Mouse (Mus musculus): ENCODE measurements around the gene Tex19.1. TPM values are rescaled to one million over a fixed set of nuclear protein-coding genes. Genes with fewer than 3 reads are reported as not detected.
"Not testable (repeated sequence)": the region's sequence is repeated elsewhere in the genome, so short reads cannot be mapped to it uniquely, and the experiment has no call there.

Tex19.1 gene
- total RNA-seq (2021): not detected

DNA sequence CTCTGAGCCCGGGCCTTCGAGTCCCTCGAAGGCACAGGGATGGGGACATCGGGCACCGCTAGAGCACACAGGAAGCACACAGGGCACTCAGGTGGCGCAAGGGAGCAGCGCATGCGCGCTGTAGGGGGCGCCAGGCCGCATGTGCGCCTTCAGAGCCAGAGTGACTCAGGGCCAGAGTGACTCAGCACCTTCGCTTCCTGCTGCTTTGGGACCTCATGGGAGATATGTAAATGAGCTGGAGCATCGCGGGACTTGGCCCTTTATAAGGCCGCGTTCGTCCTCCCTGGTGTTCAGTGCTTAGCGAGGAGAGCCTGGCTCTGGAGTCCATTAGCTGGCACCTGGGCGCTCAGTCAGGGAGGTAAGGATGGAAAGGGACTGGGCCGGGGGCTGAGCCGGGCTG is at the start of gene Tex19.1:
Gene Tex19.1 (plus strand): TSS at position 279 of the 400 bp plus-strand sequence.
- DNase-seq: no peak

DNA sequence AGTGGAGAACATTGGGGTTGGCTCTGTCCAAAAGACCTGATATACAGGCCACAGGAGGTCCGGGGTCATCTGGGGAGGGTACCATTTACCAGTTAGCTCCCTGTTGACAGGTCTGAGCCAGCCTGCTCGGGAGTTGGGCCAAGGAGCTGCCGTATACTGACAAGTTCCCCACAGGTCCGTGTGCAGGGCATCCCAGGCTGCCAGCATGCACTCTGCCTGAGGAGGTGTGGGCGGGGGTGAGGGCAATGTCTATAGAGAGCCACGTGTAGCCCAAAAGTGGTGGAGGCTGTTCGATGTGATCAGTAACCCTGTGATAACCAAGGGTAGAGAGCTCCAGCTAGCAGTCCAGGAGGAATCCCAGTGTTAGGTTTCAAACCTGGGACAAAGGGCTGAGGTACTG is 46.2 kb upstream of the Tex19.1 start:
- DNase-seq: no peak

DNA sequence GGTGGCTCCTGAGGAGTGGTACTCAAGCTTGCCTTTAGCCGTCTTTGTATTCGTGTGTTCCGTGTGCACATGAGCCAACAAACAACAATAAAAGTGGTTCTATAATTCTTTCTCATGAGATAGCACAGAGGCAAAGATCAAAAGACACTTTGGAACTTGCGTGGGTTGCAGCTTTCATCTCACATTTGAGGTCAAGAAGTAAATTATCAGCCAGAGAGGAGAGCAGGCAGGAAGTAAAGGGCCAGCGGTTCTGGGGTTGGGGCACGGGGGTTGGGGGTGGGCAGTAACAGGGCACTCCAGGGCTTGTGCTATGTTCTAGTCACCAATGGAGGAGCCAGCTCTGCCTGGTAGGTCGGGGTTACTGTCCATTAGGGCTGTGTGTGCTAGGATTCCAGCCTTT is 45.3 kb upstream of the Tex19.1 start:
- DNase-seq: no peak

DNA sequence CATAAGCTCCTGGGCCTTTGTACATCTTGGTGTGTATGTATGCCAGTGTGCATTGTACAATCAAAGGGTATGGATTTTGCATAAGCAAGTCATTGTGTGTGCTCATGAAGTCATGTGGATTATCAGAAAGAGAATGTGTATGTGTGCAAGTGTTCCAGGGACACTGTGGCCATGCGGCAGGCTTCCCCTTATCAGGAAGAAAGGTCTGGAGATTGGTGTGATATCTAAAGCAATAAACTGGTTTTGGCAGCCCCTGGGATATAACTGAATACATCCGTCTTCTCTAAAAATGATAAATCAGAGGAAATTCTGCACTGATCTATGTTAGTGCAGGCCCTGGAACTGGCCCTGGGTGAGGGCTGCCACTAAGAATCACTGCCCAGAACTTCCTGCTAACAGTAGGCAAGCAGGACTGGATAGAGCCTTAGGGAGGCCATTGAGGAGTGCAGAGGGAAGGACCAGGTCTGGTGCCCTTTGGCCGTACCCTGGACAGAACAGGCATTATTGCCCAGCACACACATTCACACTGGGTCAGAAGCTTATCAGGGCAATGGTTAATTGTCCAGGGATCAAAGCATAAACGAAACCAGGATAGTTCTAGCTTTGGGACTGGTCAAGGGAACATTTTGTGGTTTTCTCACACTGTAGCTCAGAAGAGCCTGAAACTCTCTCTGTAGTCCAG is 44.7 kb upstream of the Tex19.1 start:
- no peak for DNase-seq

- not testable (repeated sequence) for DNase-seq
Measured at GRCm38 (mm10) chr11:121107242-121107641, 38.7 kb upstream of the Tex19.1 start.

DNA sequence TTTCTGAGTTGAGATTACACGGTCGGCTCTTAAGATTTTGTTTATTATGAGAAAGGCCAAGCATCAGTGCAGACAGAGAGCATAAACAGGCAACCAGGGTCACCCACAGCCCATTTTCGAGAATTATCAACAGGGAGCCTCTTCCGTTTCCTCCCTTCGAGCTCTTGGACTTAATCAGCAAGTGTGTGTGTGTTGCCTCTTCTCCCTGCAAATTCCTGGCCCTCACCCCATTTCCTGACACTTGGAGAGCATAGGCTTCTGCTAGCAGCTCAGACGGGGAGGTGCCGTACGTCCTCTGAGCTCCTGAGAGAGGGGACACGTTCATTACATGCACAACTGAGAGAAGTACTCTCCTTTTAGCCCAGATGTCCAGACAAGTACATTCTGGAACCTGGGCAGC is 37.9 kb upstream of the Tex19.1 start:
- DNase-seq: no peak

GRCm38 (mm10) chr11:121109986-121110385 is 36.0 kb upstream of the Tex19.1 start:
- no peak for DNase-seq

- no peak for DNase-seq
Measured at GRCm38 (mm10) chr11:121111051-121111450, 34.9 kb upstream of the Tex19.1 start.

GRCm38 (mm10) chr11:121111601-121112000 is 34.3 kb upstream of the Tex19.1 start:
- DNase-seq: no peak

GRCm38 (mm10) chr11:121112091-121112775 is 33.7 kb upstream of the Tex19.1 start:
- no peak for DNase-seq

GRCm38 (mm10) chr11:121118106-121118505 is 27.8 kb upstream of the Tex19.1 start:
- DNase-seq: no peak

DNA sequence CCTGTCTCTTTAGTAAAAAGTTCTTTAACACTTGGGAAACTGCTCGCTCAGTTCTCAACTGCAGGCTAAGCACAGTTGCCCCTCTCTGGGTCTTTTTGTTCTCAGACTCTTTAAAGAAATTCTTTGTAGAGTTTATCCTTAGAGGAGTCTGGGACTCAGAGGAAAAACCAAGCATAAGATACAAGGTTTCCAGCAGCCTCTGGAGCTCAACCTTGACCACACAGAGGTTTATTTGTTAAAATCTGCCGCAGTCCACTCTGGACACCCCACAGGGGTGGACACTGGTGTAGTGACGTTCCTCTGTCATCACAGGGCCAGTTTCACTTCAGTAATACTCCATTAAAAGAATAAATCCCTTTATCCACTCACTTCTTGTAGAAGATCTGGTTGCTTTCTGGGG is 27.4 kb upstream of the Tex19.1 start, which contains the start of gene Tex19.2:
Gene Tex19.2 (minus strand): TSS at position 101 of the 400 bp plus-strand sequence.
- no peak for DNase-seq

GRCm38 (mm10) chr11:121121151-121121550 is 24.8 kb upstream of the Tex19.1 start:
- DNase-seq: no peak

DNA sequence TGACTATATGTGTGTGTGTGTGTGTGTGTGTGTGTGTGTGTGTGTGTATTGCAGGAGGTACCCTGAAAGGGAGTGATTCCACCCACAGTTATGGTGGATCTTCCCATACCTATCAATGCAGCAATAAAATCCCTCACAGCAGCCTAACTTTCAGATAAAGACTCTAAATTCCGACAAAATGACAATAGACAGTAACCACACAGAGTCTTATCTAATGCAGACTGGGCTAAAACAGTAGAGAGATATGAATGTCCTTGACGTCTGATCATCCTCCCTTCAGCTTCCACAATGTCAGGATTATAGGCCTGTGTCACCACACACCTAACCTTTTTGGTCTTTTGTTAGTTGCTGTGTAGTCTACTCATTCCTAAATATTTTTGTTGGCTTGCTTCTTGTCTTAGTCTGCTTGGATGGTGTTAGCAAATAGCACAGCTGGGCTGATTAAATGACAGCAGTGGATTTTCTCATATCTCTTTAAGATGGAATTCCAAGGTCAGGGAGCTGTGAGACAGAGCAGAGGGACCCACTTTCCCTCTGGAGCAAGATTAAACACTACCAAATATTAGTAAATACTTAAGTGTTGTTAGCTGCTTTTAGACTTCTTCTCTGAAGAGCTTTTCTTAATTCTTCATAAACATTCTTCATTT is 23.8 kb upstream of the Tex19.1 start:
- DNase-seq: no peak

DNA sequence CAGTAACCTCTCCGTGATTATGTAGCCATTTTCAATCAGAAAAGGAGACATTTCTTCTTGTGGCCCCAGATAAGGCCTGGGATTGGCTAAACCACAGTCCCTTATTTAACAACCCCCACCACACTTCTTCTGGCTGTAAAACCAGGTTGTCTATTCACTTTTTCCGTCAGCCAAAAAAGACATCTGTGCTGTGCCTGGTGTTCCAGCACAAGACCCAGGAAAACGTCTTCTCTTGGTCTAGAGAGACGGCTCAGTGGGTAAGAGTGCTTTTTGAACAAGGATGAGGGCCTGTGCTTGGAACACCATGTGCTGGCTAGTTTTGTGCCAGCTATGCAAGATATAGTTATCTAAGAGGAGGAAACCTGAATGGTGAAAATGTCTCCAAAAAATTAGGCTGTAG is 22.5 kb upstream of the Tex19.1 start:
- no peak for DNase-seq

GRCm38 (mm10) chr11:121125522-121126172 is 20.3 kb upstream of the Tex19.1 start:
- no peak for DNase-seq

DNA sequence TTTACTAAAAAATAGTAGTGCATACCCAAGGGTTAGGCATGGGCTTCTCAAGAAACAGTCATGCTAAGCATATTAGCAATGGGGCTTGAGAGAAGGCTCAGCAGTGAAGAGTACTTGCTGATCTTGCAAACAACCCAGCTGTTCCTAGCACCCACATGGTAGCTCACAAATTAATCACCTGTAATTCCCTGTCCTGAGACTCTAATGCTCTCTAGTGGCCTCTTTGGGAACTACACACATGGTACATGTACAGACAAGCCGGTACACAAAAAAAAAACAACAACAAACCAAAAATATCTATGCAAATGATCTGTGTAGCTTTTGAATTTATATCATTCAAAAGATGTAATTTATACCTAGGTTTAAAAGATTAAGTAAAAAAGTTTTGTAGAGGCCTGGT is 19.5 kb upstream of the Tex19.1 start:
- no peak for DNase-seq

DNA sequence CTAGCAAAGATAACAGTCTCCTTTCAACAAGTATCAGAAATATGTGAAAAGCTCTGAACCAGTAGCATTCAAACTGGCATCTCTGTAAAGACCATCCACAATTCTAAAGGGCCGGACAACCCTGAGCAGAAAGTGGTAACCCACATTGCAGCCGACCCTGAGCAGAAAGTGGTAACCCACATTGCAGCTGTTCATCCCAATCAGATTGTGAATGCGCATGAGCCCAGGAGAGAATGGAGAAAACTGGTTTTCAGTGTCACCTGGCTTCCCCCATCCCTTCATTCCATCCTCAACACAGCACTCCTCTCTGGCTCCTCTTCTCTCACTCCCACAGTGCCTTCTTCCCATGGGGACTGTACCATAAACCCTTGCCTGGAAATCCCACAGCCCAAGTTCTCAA is 18.5 kb upstream of the Tex19.1 start:
- DNase-seq: no peak

- DNase-seq: no peak
Measured at GRCm38 (mm10) chr11:121129616-121130015, 16.3 kb upstream of the Tex19.1 start.

- DNase-seq: no peak
Measured at GRCm38 (mm10) chr11:121134600-121134999, 11.3 kb upstream of the Tex19.1 start.

DNA sequence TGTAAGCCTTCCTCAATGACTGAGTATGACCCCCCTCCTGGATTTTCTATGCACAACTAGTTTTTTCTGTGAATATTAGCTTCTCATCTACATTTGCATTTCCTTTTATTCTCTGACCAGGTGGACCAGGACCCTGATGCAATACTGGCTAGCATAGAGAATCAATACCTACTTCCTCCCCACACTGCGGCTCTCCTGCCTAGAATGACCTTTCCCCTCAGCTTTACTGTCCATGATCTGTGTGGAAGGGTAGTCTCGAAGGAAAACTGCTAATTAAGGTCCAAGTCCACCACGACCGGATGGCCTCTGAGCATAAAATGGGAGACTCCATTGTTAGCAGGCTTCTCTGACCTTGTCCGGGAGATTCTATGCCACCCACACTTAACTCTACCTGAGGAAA is 8.3 kb upstream of the Tex19.1 start:
- no peak for DNase-seq

DNA sequence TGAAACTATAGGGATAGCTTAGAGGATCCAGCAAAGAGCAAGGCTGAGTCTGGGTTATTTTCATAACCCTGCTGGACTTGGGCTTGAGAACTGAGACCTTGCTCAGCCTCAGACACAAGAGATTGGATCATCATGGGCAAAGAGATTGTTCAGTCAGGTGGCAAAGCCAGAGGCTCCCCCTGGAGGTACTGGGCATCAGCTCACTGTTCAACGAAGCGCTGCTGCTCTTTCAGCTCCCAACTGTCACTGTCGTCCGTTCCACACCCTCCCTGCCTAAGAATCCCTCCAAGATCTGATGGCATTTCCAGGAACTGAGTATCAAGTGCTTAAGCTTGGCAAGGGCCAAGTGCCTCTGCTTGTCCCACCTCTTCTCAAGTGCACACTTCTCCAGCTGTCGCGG is 7.2 kb upstream of the Tex19.1 start:
- DNase-seq: no peak

GRCm38 (mm10) chr11:121143325-121144015 is 2.5 kb upstream of the Tex19.1 start:
- DNase-seq: no peak

All from layer of hippocampus, postnatal 36 days (tissue).